ENCODE assay signal across 27 mouse cellular contexts in the genomic region with DNA sequence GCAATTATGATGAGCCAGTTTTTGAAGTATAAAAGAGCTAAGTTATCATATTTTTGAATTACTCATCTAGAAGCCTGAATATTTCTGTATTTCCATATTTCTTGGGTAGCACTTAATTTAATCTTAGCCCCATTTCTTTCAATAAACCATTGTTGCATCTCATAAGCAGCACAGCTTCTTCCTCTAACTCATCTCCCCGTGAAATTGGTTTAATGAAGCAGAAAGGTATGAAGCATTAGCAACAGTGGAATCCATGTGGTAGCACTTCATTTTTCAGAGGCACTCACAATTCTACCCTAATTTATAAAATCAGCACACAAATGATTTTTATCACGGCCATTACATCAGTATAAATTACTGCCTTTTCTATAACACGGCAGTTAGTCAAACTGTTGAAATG.
A peak's percentile ranks its signal among the peaks of the same experiment; 100 is the strongest.
DNase-seq lines count a peak whose midpoint lies in the region; ATAC-seq and TF ChIP-seq lines count a peak whose summit lies in the region.
"Had no signal": no experiment of that assay in that cellular context is flagged by ENCODE, and none has a peak within 500 bp of the region (broad histone marks: within the 10 kb centered on the region; RNA-seq: fewer than 3 reads in every experiment).

No protein-coding gene starts in this region.

- no peaks in the 10 kb centered on the region for H3K4me1 ChIP-seq in hindbrain, postnatal 0 days (ENCODE audit: insufficient read depth, low read length)
- H3K4me1 ChIP-seq in hindbrain, embryonic 14.5 days (replicated peaks; ENCODE audit: control insufficient read depth, insufficient read depth, low read length), result no peaks in the 10 kb centered on the region
- H3K4me1 ChIP-seq: embryonic facial prominence, embryonic 10.5 days; embryonic facial prominence, embryonic 13.5 days; forebrain, embryonic 12.5 days; hindbrain, embryonic 12.5 days had no signal

- H3K27me3 ChIP-seq in hindbrain, postnatal 0 days (ENCODE audit: insufficient read depth, low read length), result no peaks in the 10 kb centered on the region
- no peaks in the 10 kb centered on the region for H3K27me3 ChIP-seq in hindbrain, embryonic 14.5 days (ENCODE audit: control insufficient read depth, insufficient read depth, low read length)
- H3K27me3 ChIP-seq: CH12.LX; embryonic facial prominence, embryonic 13.5 days; forebrain, embryonic 12.5 days; hindbrain, embryonic 12.5 days had no signal

- H3K9me3 ChIP-seq in hindbrain, postnatal 0 days (ENCODE audit: low read length), result no peaks in the 10 kb centered on the region
- no peaks in the 10 kb centered on the region for H3K9me3 ChIP-seq in hindbrain, embryonic 14.5 days (ENCODE audit: control insufficient read depth, low read length)
- H3K9me3 ChIP-seq: embryonic facial prominence, embryonic 10.5 days; embryonic facial prominence, embryonic 13.5 days; forebrain, embryonic 12.5 days; G1E; hindbrain, embryonic 12.5 days had no signal

- no peak overlapping the region for H3K4me2 ChIP-seq in hindbrain, postnatal 0 days (ENCODE audit: low read depth, low read length)
- no peak overlapping the region for H3K4me2 ChIP-seq in hindbrain, embryonic 14.5 days (replicated peaks)
- H3K4me2 ChIP-seq: embryonic facial prominence, embryonic 13.5 days; forebrain, embryonic 12.5 days; heart, embryonic 11.5 days; hindbrain, embryonic 12.5 days had no signal

- ATAC-seq in hindbrain, postnatal 0 days, result no peak
- no peak for ATAC-seq in hindbrain, embryonic 14.5 days (ENCODE audit: low FRiP score)
- ATAC-seq: inflammation-experienced regulatory T-cells, adult 6 months; intestine, postnatal 0 days had no signal

- no peak overlapping the region for H3K4me3 ChIP-seq in hindbrain, postnatal 0 days (ENCODE audit: low read length)
- no peak overlapping the region for H3K4me3 ChIP-seq in hindbrain, embryonic 14.5 days (replicated peaks; ENCODE audit: low read length)
- H3K4me3 ChIP-seq: embryonic facial prominence, embryonic 10.5 days; embryonic facial prominence, embryonic 13.5 days; erythroblast, embryonic 14.5 days; forebrain, embryonic 12.5 days; gastrocnemius, adult 2 months; hindbrain, embryonic 12.5 days had no signal

- H3K27ac ChIP-seq in hindbrain, postnatal 0 days, result no peak overlapping the region
- no peak overlapping the region for H3K27ac ChIP-seq in hindbrain, embryonic 14.5 days
- H3K27ac ChIP-seq: embryonic facial prominence, embryonic 10.5 days; embryonic facial prominence, embryonic 13.5 days; forebrain, embryonic 12.5 days; gastrocnemius, adult 2 months; hindbrain, embryonic 12.5 days had no signal

- H3K9ac ChIP-seq in hindbrain, postnatal 0 days (replicated peaks; ENCODE audit: low read length), result no peak overlapping the region
- H3K9ac ChIP-seq in hindbrain, embryonic 14.5 days, result no peak overlapping the region
- H3K9ac ChIP-seq: embryonic facial prominence, embryonic 13.5 days; forebrain, embryonic 12.5 days; forebrain, postnatal 0 days; hindbrain, embryonic 12.5 days had no signal

- H3K36me3 ChIP-seq in hindbrain, postnatal 0 days (ENCODE audit: insufficient read depth, low read length), result no peaks in the 10 kb centered on the region
- H3K36me3 ChIP-seq in hindbrain, embryonic 14.5 days (replicated peaks; ENCODE audit: control insufficient read depth, insufficient read depth), result no peaks in the 10 kb centered on the region
- H3K36me3 ChIP-seq: embryonic facial prominence, embryonic 10.5 days; embryonic facial prominence, embryonic 13.5 days; forebrain, embryonic 12.5 days; G1E; hindbrain, embryonic 12.5 days had no signal

- TF ChIP-seq CTCF in hindbrain, postnatal 0 days (IDR thresholded peaks at IDR 0.05; ENCODE audit: low read depth), result no peak
- no peak for TF ChIP-seq CTCF in brain, embryonic 14.5 days (IDR thresholded peaks at IDR 0.05; ENCODE audit: borderline replicate concordance, extremely low read depth, insufficient read depth, insufficient read length)

- TF ChIP-seq POLR2A in brain, embryonic 14.5 days (IDR thresholded peaks at IDR 0.05; ENCODE audit: borderline replicate concordance, extremely low read depth, insufficient read depth, insufficient read length, poor library complexity, severe bottlenecking), result no peak

- DNase-seq in hindbrain, postnatal 0 days (ENCODE audit: low spot score), result peak; percentile 4
- DNase-seq in hindbrain, embryonic 14.5 days (ENCODE audit: low spot score), result no peak
- peak; percentile 49 for DNase-seq in brain, embryonic 14.5 days (ENCODE audit: low read depth)
- peak; percentile 88 for DNase-seq in retina, postnatal 1 day
- DNase-seq in cerebellum, postnatal 14 days, result no peak
- no peak for DNase-seq in cerebellum, postnatal 36 days
- DNase-seq: adrenal gland, adult 2 months; adrenal gland, postnatal 14 days; B cell, adult 2 months; cerebellum, adult 18-20 months; cerebellum, adult 9-10 months; cerebellum, postnatal 25 days; embryo, embryonic 11 days; forebrain, postnatal 0 days; gastrocnemius, adult 2 months; gastrocnemius, postnatal 14 days; heart, adult 11 months had no signal

- WGBS in hindbrain, postnatal 0 days, result 57% methylated on average over 3 of the region's 3 CpGs
- WGBS in hindbrain, embryonic 14.5 days, result 49% methylated on average over 3 of the region's 3 CpGs

Comparison
In these comparisons a context has a peak if more than half of its experiments do, and no peak if none do; other contexts are left out.
1. DNase-seq: peak in hindbrain, postnatal 0 days (single experiment), brain, embryonic 14.5 days (single experiment) and retina, postnatal 1 day (single experiment); none in hindbrain, embryonic 14.5 days (single experiment), cerebellum, postnatal 14 days (0 of 2) and cerebellum, postnatal 36 days (0 of 2).